23 mouse cellular contexts compared by ENCODE assay signal in the genomic region with DNA sequence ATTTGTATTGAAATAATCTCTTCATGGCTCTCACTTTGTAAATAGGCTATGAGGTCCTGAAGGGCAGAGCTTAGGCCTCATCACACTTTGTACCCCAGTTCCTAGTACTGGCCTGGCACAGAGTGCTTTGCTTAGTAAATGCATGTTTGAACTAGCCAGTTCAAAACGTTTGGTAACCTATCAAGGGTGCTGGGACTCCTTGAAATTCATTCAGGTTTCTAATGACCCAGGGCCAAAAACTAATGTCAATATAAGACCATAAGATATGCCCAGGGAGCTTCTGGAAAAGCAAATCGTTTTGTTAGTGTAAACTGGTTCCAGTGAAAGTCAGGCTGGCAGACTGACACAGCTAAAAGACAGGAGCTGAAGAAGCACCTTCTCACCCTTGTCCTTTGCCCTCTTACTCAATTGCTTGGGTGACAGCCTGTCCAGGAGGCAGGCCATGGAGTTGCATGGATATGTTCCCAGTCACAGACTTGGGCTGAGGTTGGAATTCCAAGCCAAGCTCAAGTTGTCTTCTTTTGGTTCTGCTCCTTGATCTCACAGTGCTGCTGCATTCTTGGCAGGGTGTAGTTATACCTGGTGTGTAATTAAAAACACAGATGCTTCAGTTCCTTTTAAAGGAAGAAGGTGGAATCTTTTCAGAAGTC.
DNase-seq lines count a peak whose midpoint lies in the region; TF ChIP-seq lines count a peak whose summit lies in the region.
"Had no signal": no experiment of that assay in that cellular context is flagged by ENCODE, and none has a peak within 500 bp of the region (broad histone marks: within the 10 kb centered on the region; RNA-seq: fewer than 3 reads in every experiment).

No protein-coding gene starts in this region.

- no peak overlapping the region for H3K4me3 ChIP-seq in kidney, adult 2 months (ENCODE audit: insufficient read depth, low read depth, low read length)
- H3K4me3 ChIP-seq: erythroblast, embryonic 14.5 days; forebrain, embryonic 13.5 days; hindbrain, embryonic 13.5 days; lung, embryonic 15.5 days; midbrain, embryonic 10.5 days; midbrain, embryonic 15.5 days; neural tube, embryonic 15.5 days; stomach, embryonic 15.5 days had no signal

- intact Hi-C loops in gastrocnemius, postnatal 36 days (cut with DNase I) = no loop called here

- TF ChIP-seq POLR2A in kidney, adult 2 months (IDR thresholded peaks at IDR 0.05; ENCODE audit: low read depth, low read length) = no peak

- H3K36me3 ChIP-seq in kidney, adult 2 months (ENCODE audit: control insufficient read depth, insufficient read depth, low read length) = no peaks in the 10 kb centered on the region
- H3K36me3 ChIP-seq: hindbrain, embryonic 13.5 days; lung, embryonic 15.5 days; midbrain, embryonic 10.5 days; midbrain, embryonic 15.5 days; neural tube, embryonic 15.5 days; stomach, embryonic 15.5 days had no signal

- H3K4me1 ChIP-seq in kidney, adult 2 months (ENCODE audit: control insufficient read depth, insufficient read depth, low read length) = no peaks in the 10 kb centered on the region
- H3K4me1 ChIP-seq: forebrain, embryonic 13.5 days; hindbrain, embryonic 13.5 days; lung, embryonic 15.5 days; midbrain, embryonic 10.5 days; midbrain, embryonic 15.5 days; neural tube, embryonic 15.5 days; stomach, embryonic 15.5 days had no signal

- peak; percentile 0 for DNase-seq in gastrocnemius, adult 18-20 months (ENCODE audit: low spot score)
- no peak for DNase-seq in gastrocnemius, postnatal 36 days
- DNase-seq in kidney, adult 2 months = peak; percentile 81
- DNase-seq in kidney, postnatal 10 days = no peak
- DNase-seq in fat pad, adult 2 months (ENCODE audit: extremely low read depth, low read depth, low spot score) = peak; percentile 61
- peak; percentile 23 to 71 for DNase-seq in kidney, postnatal 25 days
- DNase-seq in cerebellum, postnatal 36 days = no peak
- DNase-seq in urinary bladder, adult 2 months (ENCODE audit: low spot score) = no peak
- DNase-seq: adrenal gland, adult 8-10 months; cerebellum, adult 18-20 months; cerebellum, postnatal 10 days; heart, postnatal 36 days; retina, postnatal 1 day; right cerebral cortex, postnatal 14 days; thymus, postnatal 14 days had no signal

- 23% methylated on average over 2 of the region's 2 CpGs for WGBS in kidney, adult 2 months

- TF ChIP-seq CTCF in kidney, adult 2 months (conservative IDR thresholded peaks at IDR 0.05; ENCODE audit: insufficient read depth, insufficient read length, low read depth, low read length) = no peak

- no peaks in the 10 kb centered on the region for H3K27me3 ChIP-seq in kidney, adult 2 months (replicated peaks; ENCODE audit: control insufficient read depth, insufficient read depth, low read length)
- H3K27me3 ChIP-seq: forebrain, embryonic 13.5 days; hindbrain, embryonic 13.5 days; lung, embryonic 15.5 days; midbrain, embryonic 15.5 days; neural tube, embryonic 15.5 days; stomach, embryonic 15.5 days had no signal

- peak overlapping the region; percentile 60; the same call in 1 of the 2 replicates for H3K27ac ChIP-seq in kidney, adult 2 months (ENCODE audit: insufficient read depth, low read depth, low read length)
- H3K27ac ChIP-seq: forebrain, embryonic 13.5 days; hindbrain, embryonic 13.5 days; lung, embryonic 15.5 days; midbrain, embryonic 10.5 days; midbrain, embryonic 15.5 days; neural tube, embryonic 15.5 days; stomach, embryonic 15.5 days had no signal

Comparison
In these comparisons a context has a peak if more than half of its experiments do, and no peak if none do; other contexts are left out.
1. DNase-seq: peak in gastrocnemius, adult 18-20 months (single experiment), kidney, adult 2 months (single experiment), fat pad, adult 2 months (single experiment) and kidney, postnatal 25 days (2 of 2); none in gastrocnemius, postnatal 36 days (0 of 2), kidney, postnatal 10 days (single experiment), cerebellum, postnatal 36 days (0 of 2) and urinary bladder, adult 2 months (single experiment).